Mouse (Mus musculus) neural tube, embryonic 15.5 days (tissue): ENCODE measurements around the gene Hcrtr1. TPM values are rescaled to one million over a fixed set of nuclear protein-coding genes. Genes with fewer than 3 reads are reported as not detected.

Experiments
- ATAC-seq: fragments of 200-750 bp; cut with Nextera tagmentation; 2 replicates; pipeline ENCODE4 v1.8.0; 2017; ENCODE audit warnings: mild to moderate bottlenecking, moderate TSS enrichment, moderate library complexity; ENCODE audit not compliant: low FRiP score
- H3K27ac ChIP-seq: fragments of 300-500 bp; sonication (generic); replicated peaks from 2 replicates; pipeline ENCODE4 v1.5.1; 2015; ENCODE audit warnings: mild to moderate bottlenecking, inconsistent platforms
- H3K27me3 ChIP-seq: fragments of 300-500 bp; sonication (generic); replicated peaks from 2 replicates; pipeline ENCODE4 v1.6.1; 2015; ENCODE audit warnings: inconsistent platforms
- H3K36me3 ChIP-seq: fragments of 300-500 bp; sonication (generic); 2 replicates; pipeline ENCODE4 v1.6.1; 2015; ENCODE audit warnings: inconsistent platforms
- H3K4me1 ChIP-seq: fragments of 300-500 bp; sonication (generic); 2 replicates; pipeline ENCODE4 v1.6.1; 2015; ENCODE audit warnings: inconsistent platforms
- H3K4me2 ChIP-seq: fragments of 300-500 bp; sonication (generic); 2 replicates; pipeline ENCODE4 v1.6.1; 2015; ENCODE audit warnings: inconsistent platforms, mild to moderate bottlenecking, moderate library complexity
- H3K4me3 ChIP-seq: fragments of 300-500 bp; sonication (generic); replicated peaks from 2 replicates; pipeline ENCODE4 v1.5.1; 2015; ENCODE audit warnings: mild to moderate bottlenecking, inconsistent platforms
- H3K9ac ChIP-seq: fragments of 300-500 bp; sonication (generic); replicated peaks from 2 replicates; pipeline ENCODE4 v1.6.1; 2015; ENCODE audit warnings: mild to moderate bottlenecking, inconsistent platforms
- H3K9me3 ChIP-seq: fragments of 300-500 bp; sonication (generic); replicated peaks from 2 replicates; pipeline ENCODE4 v1.6.1; 2016; ENCODE audit warnings: inconsistent platforms
- WGBS: fragments of 180-500 bp; shearing (Covaris S2); methylation state at CpG from one replicate; pipeline ENCODE4 v1.1.7; 2015; ENCODE audit warnings: mixed read lengths; 5-methylcytosine and 5-hydroxymethylcytosine counted together
- polyA plus RNA-seq: library from polyadenylated mRNA; unstranded; fragments of >200 nt; fragmentation: Nextera tagmentation; extraction: Ambion mirVana; gene quantifications from 2 replicates; pipeline ENCODE4 v1.2.1, GENCODE M21; 2015

The Hcrtr1 gene
- polyA plus RNA-seq, 1 experiment from 2014 or later = 3.7 TPM

DNA sequence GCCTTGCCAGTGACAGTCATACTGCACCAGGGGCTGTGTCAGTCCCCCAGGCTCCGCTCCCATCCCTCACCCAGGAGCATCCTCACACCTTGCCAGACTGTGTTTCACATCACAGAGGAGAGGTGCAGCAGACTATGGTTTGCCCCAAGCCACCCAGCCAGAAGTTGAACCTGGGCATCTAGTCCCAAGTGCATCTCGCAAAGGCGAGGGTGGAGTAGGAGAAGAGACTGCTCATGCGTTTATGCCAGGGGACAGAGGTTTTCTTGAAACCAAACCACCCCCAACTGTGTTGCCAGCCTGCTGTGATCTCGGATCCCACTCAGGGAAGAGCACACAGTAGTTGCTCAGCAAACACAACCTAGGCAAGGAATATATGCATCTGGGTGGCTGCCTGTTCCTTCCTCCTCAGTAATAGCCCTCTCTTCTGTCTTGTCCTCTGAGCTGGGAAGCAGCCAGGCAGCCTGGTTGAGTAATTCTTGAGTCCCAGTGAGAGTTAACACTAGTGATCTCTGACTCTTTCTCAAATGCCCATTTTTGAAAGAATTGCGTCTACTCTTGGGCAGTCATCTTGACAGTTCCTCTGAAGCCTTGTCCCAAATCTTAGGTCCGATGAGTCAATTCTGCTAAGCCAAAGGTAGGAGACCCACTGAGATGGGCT lies 7.6 kb downstream of the Hcrtr1 start:
- Histone ChIP-seq H3K4me2 (no peak overlapping the region), H3K36me3 (peaks cover 9% of the 10 kb centered on the region; the same call in 1 of the 2 replicates), H3K9ac (no peak overlapping the region), H3K27me3 (peaks cover 5% of the 10 kb centered on the region), H3K27ac (no peak overlapping the region), H3K9me3 (no peaks in the 10 kb centered on the region), H3K4me1 (no peaks in the 10 kb centered on the region), H3K4me3 (no peak overlapping the region)
- no peak for ATAC-seq
- WGBS = 87% methylated on average over 7 of the region's 7 CpGs

DNA sequence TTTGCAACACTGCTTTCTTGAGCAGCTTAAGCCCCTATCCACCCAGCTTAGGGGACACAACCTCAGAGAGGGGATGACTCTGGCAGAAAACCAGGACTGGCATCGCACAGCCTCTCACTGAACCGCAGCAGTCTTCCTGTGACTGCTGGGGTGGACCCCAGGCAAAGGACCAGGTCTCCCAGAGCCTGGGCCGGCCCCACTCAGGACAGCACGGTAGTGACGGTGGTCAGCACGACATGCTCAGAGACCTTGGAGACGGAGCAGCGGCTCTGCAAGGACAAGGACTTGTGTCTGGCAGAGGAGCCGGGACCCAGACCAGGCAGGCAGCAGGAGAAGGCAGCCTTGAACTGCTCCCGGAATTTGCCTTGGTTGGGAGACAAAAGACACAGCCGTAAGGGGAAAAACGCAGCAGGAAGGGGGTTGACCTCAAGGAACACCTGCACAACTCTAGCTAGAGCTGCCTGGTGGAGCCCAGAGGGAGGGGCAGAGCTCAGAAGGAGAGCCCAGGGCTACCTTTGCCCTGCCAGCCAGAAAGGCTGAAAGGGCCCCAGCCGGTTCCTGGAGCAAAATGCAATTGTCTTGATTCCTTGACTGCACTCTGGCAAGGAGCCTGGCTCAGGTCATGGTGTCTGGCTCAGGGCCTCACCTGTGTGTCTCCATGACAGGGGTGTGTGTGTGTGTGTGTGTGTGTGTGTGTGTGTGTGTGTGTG lies 8.4 kb downstream of the Hcrtr1 start:
- WGBS = 52% methylated on average over 13 of the region's 13 CpGs
- Histone ChIP-seq H3K27ac (no peak overlapping the region), H3K27me3 (no peaks in the 10 kb centered on the region), H3K4me1 (no peaks in the 10 kb centered on the region), H3K4me3 (no peak overlapping the region), H3K9ac (no peak overlapping the region), H3K9me3 (no peaks in the 10 kb centered on the region), H3K36me3 (peaks cover 17% of the 10 kb centered on the region), H3K4me2 (no peak overlapping the region)
- no peak for ATAC-seq

DNA sequence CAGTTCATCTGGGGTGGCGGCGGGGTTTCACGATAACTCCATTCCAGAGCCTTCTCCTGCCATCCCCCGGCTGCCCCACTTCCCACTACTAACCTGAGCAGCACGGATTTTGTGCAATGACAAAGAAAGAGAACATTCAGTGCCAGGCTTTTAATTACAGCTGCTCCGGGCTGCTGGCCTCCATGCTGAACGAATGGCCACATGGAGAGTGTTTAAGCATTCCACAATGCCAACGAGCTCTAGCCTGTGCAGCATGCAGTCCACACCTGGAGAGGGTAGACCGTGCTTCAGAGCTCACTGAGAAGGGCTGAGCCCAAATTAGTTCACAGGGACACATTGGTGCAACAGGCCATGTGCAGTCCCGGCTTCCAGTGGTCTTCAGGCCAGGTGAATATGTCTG lies 9.1 kb downstream of the Hcrtr1 start:
- Histone ChIP-seq H3K4me2 (no peak overlapping the region), H3K27ac (no peak overlapping the region), H3K9me3 (no peaks in the 10 kb centered on the region), H3K36me3 (peaks cover 24% of the 10 kb centered on the region), H3K9ac (no peak overlapping the region), H3K4me1 (no peaks in the 10 kb centered on the region), H3K27me3 (no peaks in the 10 kb centered on the region), H3K4me3 (no peak overlapping the region)
- no peak for ATAC-seq
- 74% methylated on average over 10 of the region's 10 CpGs for WGBS

DNA sequence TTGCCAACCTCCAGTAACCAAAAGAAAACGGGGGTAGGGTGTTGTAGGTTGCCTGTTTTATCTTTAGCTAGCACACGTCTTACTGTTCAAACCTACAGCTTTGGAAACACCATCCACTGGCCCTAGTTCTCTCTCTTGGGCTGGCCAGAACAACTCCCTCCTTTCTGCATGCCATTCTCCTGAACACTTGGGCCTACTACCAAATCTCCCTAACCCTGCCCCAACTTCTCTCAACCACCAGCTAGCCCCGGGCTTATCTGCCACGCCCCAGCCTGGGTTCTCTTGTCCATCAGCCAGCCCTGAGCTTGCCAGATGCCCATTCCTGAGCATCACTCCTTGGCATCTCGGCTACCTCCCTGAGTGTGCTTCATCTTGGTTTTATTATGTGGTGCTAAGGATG lies 10.3 kb downstream of the Hcrtr1 start:
- Histone ChIP-seq H3K4me2 (no peak overlapping the region), H3K4me1 (no peaks in the 10 kb centered on the region), H3K9me3 (no peaks in the 10 kb centered on the region), H3K36me3 (peaks cover 33% of the 10 kb centered on the region), H3K27me3 (no peaks in the 10 kb centered on the region), H3K27ac (no peak overlapping the region), H3K4me3 (no peak overlapping the region), H3K9ac (no peak overlapping the region)
- no peak for ATAC-seq
- WGBS = 91% methylated on average over 5 of the region's 5 CpGs

DNA sequence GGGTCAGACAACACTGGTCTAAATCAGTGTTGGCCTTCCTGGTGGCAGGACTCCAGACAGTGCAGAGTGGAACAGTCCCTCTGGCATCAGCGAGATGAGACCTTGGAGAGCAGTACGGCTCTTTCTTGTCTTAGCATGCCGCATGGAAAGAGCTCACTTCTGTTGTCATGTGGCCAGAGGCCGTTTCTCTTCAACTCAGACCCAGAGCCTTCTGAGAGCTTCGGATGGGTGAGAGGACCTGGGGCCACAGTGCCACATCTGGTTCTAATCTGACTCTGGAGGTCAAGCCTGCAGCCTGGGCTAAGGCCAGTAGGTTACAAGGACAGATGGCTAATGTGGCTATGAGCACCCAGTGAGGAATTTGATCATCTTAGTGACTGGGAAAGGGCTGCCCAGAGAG lies 13.2 kb downstream of the Hcrtr1 start:
- 84% methylated on average over 5 of the region's 5 CpGs for WGBS
- Histone ChIP-seq H3K4me3 (no peak overlapping the region), H3K4me2 (no peak overlapping the region), H3K9ac (no peak overlapping the region), H3K27ac (no peak overlapping the region), H3K9me3 (no peaks in the 10 kb centered on the region), H3K27me3 (no peaks in the 10 kb centered on the region), H3K4me1 (no peaks in the 10 kb centered on the region), H3K36me3 (peaks cover 47% of the 10 kb centered on the region)
- no peak for ATAC-seq

DNA sequence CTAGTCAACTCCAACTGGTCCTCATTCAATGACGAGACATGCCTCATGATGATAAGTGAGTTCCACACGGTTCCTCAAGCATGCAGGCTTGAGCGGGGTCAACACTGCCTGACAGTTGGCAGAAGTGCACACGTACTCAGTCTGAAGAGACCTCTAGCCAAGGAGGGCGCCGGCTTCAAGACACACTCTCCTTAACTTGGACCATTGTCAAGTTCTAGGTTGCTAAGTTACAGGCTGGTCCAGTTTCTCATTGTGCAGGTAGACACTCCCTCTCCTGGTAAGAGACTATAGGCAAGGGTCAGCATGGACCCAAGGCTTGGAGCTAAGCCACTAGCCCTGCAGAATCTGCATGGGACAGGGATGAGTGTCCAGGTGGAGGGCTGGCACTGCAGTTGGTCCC lies 14.0 kb downstream of the Hcrtr1 start:
- H3K36me3 ChIP-seq = peaks cover 47% of the 10 kb centered on the region
- H3K4me1 ChIP-seq = no peaks in the 10 kb centered on the region
- no peak overlapping the region for H3K4me3 ChIP-seq
- no peak overlapping the region for H3K9ac ChIP-seq
- H3K4me2 ChIP-seq = no peak overlapping the region
- WGBS = 93% methylated on average over 6 of the region's 6 CpGs
- no peaks in the 10 kb centered on the region for H3K9me3 ChIP-seq
- H3K27me3 ChIP-seq = no peaks in the 10 kb centered on the region
- ATAC-seq = no peak
- no peak overlapping the region for H3K27ac ChIP-seq

DNA sequence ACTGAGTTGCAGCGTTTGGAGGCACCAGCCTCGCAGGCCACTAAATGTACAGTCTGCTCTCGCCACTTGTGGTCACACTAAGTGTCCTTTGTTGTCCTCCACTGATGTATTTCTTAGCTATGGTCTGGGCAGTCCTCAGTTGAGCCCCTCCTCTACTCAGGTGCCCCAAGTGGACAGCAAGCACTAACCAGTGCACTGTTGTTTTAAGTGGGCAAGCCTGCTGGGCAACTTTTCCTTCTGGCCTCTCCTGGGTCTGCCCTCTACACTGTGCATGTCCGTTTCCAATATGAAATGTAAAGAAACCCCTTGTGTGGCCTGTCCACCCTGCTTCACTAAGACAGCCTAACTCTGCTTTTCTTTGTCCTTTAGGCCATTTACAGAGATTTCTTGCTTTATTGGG lies 15.0 kb downstream of the Hcrtr1 start:
- Histone ChIP-seq H3K27ac (no peak overlapping the region), H3K27me3 (no peaks in the 10 kb centered on the region), H3K4me1 (no peaks in the 10 kb centered on the region), H3K4me3 (no peak overlapping the region), H3K9ac (no peak overlapping the region), H3K4me2 (no peak overlapping the region), H3K36me3 (peaks cover 47% of the 10 kb centered on the region), H3K9me3 (no peaks in the 10 kb centered on the region)
- no peak for ATAC-seq
- WGBS = 93% methylated on average over 4 of the region's 4 CpGs

DNA sequence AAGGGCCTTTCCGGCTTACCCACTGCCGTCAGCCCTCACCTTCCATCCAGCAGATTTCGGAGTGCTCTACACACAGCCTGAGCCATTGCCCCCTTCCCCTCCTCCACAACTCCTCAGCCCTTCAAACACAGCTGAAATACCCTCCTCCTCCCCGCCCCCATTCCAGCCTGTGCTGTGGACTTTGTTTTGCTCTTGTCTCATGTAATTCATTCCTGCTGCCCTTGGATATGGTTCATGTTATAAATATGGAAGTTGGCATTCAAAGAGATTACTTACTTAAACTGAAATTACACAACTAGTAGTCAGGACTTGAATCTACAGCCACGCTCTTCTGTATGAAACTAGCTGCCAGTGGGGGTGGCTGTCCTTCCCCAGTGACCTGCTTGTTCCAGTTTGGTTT lies 16.1 kb downstream of the Hcrtr1 start:
- no peak overlapping the region for H3K4me3 ChIP-seq
- ATAC-seq = no peak
- no peaks in the 10 kb centered on the region for H3K27me3 ChIP-seq
- peaks cover 47% of the 10 kb centered on the region for H3K36me3 ChIP-seq
- H3K27ac ChIP-seq = no peak overlapping the region
- WGBS = 91% methylated on average over 5 of the region's 5 CpGs
- no peak overlapping the region for H3K4me2 ChIP-seq
- no peaks in the 10 kb centered on the region for H3K9me3 ChIP-seq
- no peaks in the 10 kb centered on the region for H3K4me1 ChIP-seq
- H3K9ac ChIP-seq = no peak overlapping the region

DNA sequence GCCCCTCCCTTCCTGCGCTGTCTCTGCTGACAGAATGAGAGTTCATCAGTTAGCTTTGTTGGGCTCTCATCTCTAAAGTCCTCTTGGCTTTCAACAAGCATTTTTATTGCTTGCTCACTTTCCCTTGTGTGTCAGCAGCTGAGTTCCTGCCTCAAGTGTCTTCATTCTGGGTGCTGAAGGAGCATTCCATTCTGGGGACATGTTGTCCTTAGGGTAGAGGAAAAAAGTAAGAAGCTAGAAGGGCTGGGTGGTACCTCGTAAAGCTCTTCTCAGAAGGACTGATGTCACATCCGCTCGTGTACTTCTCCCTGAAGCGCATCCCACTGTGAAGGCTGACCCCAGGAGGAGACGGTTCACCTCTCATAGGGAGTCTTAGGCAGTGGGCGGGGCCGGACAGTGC lies 17.6 kb downstream of the Hcrtr1 start:
- Histone ChIP-seq H3K27ac (no peak overlapping the region), H3K9me3 (no peaks in the 10 kb centered on the region), H3K27me3 (no peaks in the 10 kb centered on the region), H3K36me3 (peaks cover 38% of the 10 kb centered on the region), H3K4me1 (no peaks in the 10 kb centered on the region), H3K4me3 (no peak overlapping the region), H3K9ac (no peak overlapping the region), H3K4me2 (no peak overlapping the region)
- ATAC-seq = no peak
- WGBS = 77% methylated on average over 8 of the region's 8 CpGs

DNA sequence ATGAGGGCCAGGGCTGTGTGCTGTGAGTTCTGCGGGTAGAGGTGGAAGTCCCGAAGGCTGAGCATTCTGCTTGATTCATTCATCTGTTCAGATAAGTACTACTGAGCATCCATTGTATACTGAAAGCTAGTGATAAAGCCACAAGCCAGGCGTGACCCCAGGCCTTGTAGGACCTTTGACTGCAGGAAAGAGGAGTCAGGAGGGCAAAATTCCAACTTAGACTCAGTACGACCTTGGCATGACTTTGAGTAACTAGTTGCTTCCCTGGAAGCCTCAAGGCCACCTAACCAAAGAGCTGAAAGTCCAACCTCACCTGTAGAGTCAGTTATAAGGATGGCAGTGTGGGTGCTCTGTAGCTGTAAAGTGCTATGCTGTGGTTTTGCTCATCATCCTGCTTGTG lies 18.4 kb downstream of the Hcrtr1 start:
- Histone ChIP-seq H3K4me1 (no peaks in the 10 kb centered on the region), H3K27ac (no peak overlapping the region), H3K36me3 (peaks cover 30% of the 10 kb centered on the region), H3K9me3 (no peaks in the 10 kb centered on the region), H3K27me3 (no peaks in the 10 kb centered on the region), H3K9ac (no peak overlapping the region), H3K4me2 (no peak overlapping the region), H3K4me3 (no peak overlapping the region)
- no peak for ATAC-seq
- 91% methylated on average over 4 of the region's 4 CpGs for WGBS

DNA sequence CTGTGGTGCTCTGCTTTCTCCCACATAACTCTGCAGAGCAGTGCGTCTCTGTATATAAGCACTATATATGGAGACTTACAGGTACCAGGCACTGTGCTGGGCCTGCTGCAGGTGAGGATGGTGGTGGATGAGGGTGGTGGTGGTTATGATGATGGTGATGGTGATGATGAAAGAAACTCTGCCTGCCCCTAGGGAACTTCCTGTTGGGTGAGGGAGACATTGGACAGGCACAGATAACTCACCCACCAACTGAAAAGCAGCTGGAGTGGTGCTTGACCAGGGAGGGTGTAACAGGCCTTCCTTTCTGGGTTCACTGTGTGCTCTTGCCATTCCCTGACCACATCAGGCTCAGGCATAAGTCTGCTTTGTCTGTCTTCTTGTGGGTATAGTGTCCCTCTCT lies 26.4 kb downstream of the Hcrtr1 start:
- H3K36me3 ChIP-seq = peaks cover 4% of the 10 kb centered on the region; the same call in 1 of the 2 replicates
- H3K4me3 ChIP-seq = no peak overlapping the region
- no peaks in the 10 kb centered on the region for H3K9me3 ChIP-seq
- H3K4me1 ChIP-seq = peaks cover 18% of the 10 kb centered on the region
- H3K9ac ChIP-seq = no peak overlapping the region
- H3K4me2 ChIP-seq = no peak overlapping the region
- H3K27ac ChIP-seq = no peak overlapping the region
- no peak for ATAC-seq
- 96% methylated on average over 1 of the region's 1 CpGs for WGBS
- H3K27me3 ChIP-seq = no peaks in the 10 kb centered on the region

DNA sequence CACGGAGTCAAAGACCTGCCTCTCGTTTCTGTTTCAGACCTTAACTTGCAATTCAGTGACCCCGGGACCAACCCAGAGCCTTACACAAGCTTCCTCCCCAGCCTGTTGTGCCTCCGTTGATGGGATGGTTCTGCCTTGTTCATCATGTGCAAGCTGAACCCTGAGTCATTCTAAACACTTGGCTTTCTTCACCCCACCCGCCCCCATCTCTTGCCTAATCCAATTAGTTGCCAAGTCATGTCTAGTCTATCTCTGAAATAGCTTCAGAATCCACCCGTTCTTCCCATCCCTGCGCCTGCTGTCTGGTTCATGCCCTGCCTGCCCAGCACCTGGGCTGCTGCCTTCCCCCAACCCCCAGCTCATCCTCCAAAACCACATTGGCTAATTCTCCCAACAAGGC lies 26.9 kb downstream of the Hcrtr1 start:
- Histone ChIP-seq H3K27me3 (no peaks in the 10 kb centered on the region), H3K4me1 (peaks cover 18% of the 10 kb centered on the region), H3K9me3 (no peaks in the 10 kb centered on the region), H3K27ac (no peak overlapping the region), H3K4me3 (no peak overlapping the region), H3K4me2 (no peak overlapping the region), H3K36me3 (peaks cover 4% of the 10 kb centered on the region; the same call in 1 of the 2 replicates), H3K9ac (no peak overlapping the region)
- ATAC-seq = no peak
- WGBS = 91% methylated on average over 7 of the region's 7 CpGs
